Mouse (Mus musculus) liver, embryonic 16.5 days (tissue): ENCODE results near the gene Hck. TPM values are rescaled to one million over a fixed set of nuclear protein-coding genes. Genes with fewer than 3 reads are reported as not detected.

Experiments
- ATAC-seq: fragments of 200-750 bp; cut with Nextera tagmentation; 2 replicates; pipeline ENCODE4 v1.8.0; 2017; ENCODE audit warnings: low read depth, mild to moderate bottlenecking, moderate number of reproducible peaks, moderate library complexity
- H3K27ac ChIP-seq: fragments of 300-500 bp; sonication (generic); 2 replicates; pipeline ENCODE4 v1.5.1; 2014; ENCODE audit warnings: mild to moderate bottlenecking, low read length
- H3K27me3 ChIP-seq: fragments of 300-500 bp; sonication (generic); 2 replicates; pipeline ENCODE4 v1.6.1; 2014; ENCODE audit warnings: low read depth, low read length, mixed read lengths; ENCODE audit not compliant: control insufficient read depth, insufficient read depth
- H3K36me3 ChIP-seq: fragments of 300-500 bp; sonication (generic); 2 replicates; pipeline ENCODE4 v1.6.1; 2014; ENCODE audit warnings: mild to moderate bottlenecking; ENCODE audit not compliant: control insufficient read depth, insufficient read depth
- H3K4me1 ChIP-seq: fragments of 300-500 bp; sonication (generic); 2 replicates; pipeline ENCODE4 v1.6.1; 2014; ENCODE audit warnings: low read depth, low read length, mixed read lengths; ENCODE audit not compliant: control insufficient read depth
- H3K4me2 ChIP-seq: fragments of 300-500 bp; sonication (generic); 2 replicates; pipeline ENCODE4 v1.6.1; 2014; ENCODE audit warnings: low read depth, low read length, mixed read lengths
- H3K4me3 ChIP-seq: fragments of 300-500 bp; sonication (generic); 2 replicates; pipeline ENCODE4 v1.5.1; 2014; ENCODE audit warnings: low read depth, mild to moderate bottlenecking, low read length
- H3K9ac ChIP-seq: fragments of 300-500 bp; sonication (generic); 2 replicates; pipeline ENCODE4 v1.6.1; 2014; ENCODE audit warnings: low read depth, low read length
- H3K9me3 ChIP-seq: fragments of 300-500 bp; sonication (generic); replicated peaks from 2 replicates; pipeline ENCODE4 v1.6.1; 2016; ENCODE audit warnings: low read length; ENCODE audit not compliant: control insufficient read depth
- WGBS: fragments of 180-500 bp; shearing (Covaris S2); extraction: QIAGEN DNeasy Blood & Tissue Kit; methylation state at CpG from one replicate; pipeline ENCODE4 v1.1.7; 2014; ENCODE audit not compliant: insufficient replicate concordance; 5-methylcytosine and 5-hydroxymethylcytosine counted together
- polyA plus RNA-seq: library from polyadenylated mRNA; unstranded; fragments of >200 nt; fragmentation: Nextera tagmentation; extraction: Ambion mirVana; gene quantifications from 2 replicates; pipeline ENCODE4 v1.2.1, GENCODE M21; 2015

Gene Hck
- polyA plus RNA-seq, 1 experiment from 2014 or later, result 11.7 TPM

- H3K9me3 ChIP-seq, result no peaks in the 10 kb centered on the region
- H3K36me3 ChIP-seq, result no peaks in the 10 kb centered on the region
- no peaks in the 10 kb centered on the region for H3K4me1 ChIP-seq
- no peak overlapping the region for H3K9ac ChIP-seq
- ATAC-seq, result no peak
- H3K27ac ChIP-seq, result no peak overlapping the region
- H3K4me3 ChIP-seq, result no peak overlapping the region
- 52% methylated on average over 4 of the region's 4 CpGs for WGBS
- peaks cover 3% of the 10 kb centered on the region; the same call in 1 of the 2 replicates for H3K27me3 ChIP-seq
- H3K4me2 ChIP-seq, result no peak overlapping the region
These were observed 44.8 kb downstream of the Hck start for GRCm38 (mm10) chr2:153153033-153153450.

GRCm38 (mm10) chr2:153157270-153157669, 49.0 kb downstream of the Hck start:
- no peak overlapping the region for H3K9ac ChIP-seq
- ATAC-seq, result no peak
- no peak overlapping the region for H3K27ac ChIP-seq
- H3K4me2 ChIP-seq, result no peak overlapping the region
- 46% methylated on average over 1 of the region's 3 CpGs for WGBS
- peaks cover 3% of the 10 kb centered on the region; the same call in 1 of the 2 replicates for H3K27me3 ChIP-seq
- H3K4me3 ChIP-seq, result no peak overlapping the region
- H3K4me1 ChIP-seq, result peaks cover 5% of the 10 kb centered on the region
- no peaks in the 10 kb centered on the region for H3K36me3 ChIP-seq
- no peaks in the 10 kb centered on the region for H3K9me3 ChIP-seq

- Histone ChIP-seq H3K9me3 (no peaks in the 10 kb centered on the region), H3K27ac (no peak overlapping the region), H3K9ac (no peak overlapping the region), H3K4me1 (peaks cover 11% of the 10 kb centered on the region), H3K4me3 (no peak overlapping the region), H3K4me2 (no peak overlapping the region), H3K36me3 (no peaks in the 10 kb centered on the region), H3K27me3 (no peaks in the 10 kb centered on the region)
- 66% methylated on average over 5 of the region's 5 CpGs for WGBS
- no peak for ATAC-seq
These were observed 51.9 kb downstream of the Hck start for GRCm38 (mm10) chr2:153160133-153160532.

- H3K27me3 ChIP-seq, result no peaks in the 10 kb centered on the region
- peak within 1 kb of the TSS; percentile 81 for H3K27ac ChIP-seq
- H3K9me3 ChIP-seq, result no peaks in the 10 kb centered on the region
- H3K4me3 ChIP-seq, result peak within 1 kb of the TSS; percentile 90
- ATAC-seq, result peak; percentile 86
- WGBS, result 8% methylated on average over 34 of the region's 34 CpGs
- H3K36me3 ChIP-seq, result no peaks in the 10 kb centered on the region
- H3K4me2 ChIP-seq, result peak within 1 kb of the TSS; percentile 86
- H3K9ac ChIP-seq, result peak within 1 kb of the TSS; percentile 83
- peaks cover 11% of the 10 kb centered on the region for H3K4me1 ChIP-seq
These were observed 52.8 kb downstream of the Hck start, which contains the start of gene Tm9sf4 for GRCm38 (mm10) chr2:153160844-153161683. Gene Tm9sf4 (plus strand): TSS chr2:153161303.

GRCm38 (mm10) chr2:153161684-153162080, 53.4 kb downstream of the Hck start:
- ATAC-seq, result peak; percentile 25; the same call in 1 of the 2 replicates
- Histone ChIP-seq H3K9ac (peak overlapping the region; percentile 83), H3K27me3 (no peaks in the 10 kb centered on the region), H3K9me3 (no peaks in the 10 kb centered on the region), H3K36me3 (no peaks in the 10 kb centered on the region), H3K4me3 (peak overlapping the region; percentile 90), H3K4me2 (peak overlapping the region; percentile 86), H3K27ac (peak overlapping the region; percentile 81), H3K4me1 (peaks cover 11% of the 10 kb centered on the region)
- WGBS, result under 1% methylated on average over 16 of the region's 16 CpGs

- Histone ChIP-seq H3K4me3 (no peak overlapping the region), H3K27ac (no peak overlapping the region), H3K36me3 (no peaks in the 10 kb centered on the region), H3K9me3 (no peaks in the 10 kb centered on the region), H3K27me3 (no peaks in the 10 kb centered on the region), H3K4me1 (peaks cover 25% of the 10 kb centered on the region), H3K4me2 (no peak overlapping the region), H3K9ac (no peak overlapping the region)
- ATAC-seq, result no peak
- WGBS, result 74% methylated on average over 6 of the region's 6 CpGs
These were observed 58.9 kb downstream of the Hck start for GRCm38 (mm10) chr2:153167136-153167535.

- Histone ChIP-seq H3K9me3 (no peaks in the 10 kb centered on the region), H3K36me3 (no peaks in the 10 kb centered on the region), H3K4me3 (no peak overlapping the region), H3K27me3 (no peaks in the 10 kb centered on the region), H3K9ac (no peak overlapping the region), H3K4me1 (peaks cover 17% of the 10 kb centered on the region), H3K27ac (peak overlapping the region; percentile 32), H3K4me2 (0 out of 2 replicates have a peak overlapping the region, but pooled peaks have one; percentile 6)
- WGBS, result 32% methylated on average over 2 of the region's 2 CpGs
- ATAC-seq, result 0 out of 2 replicates have a peak, but pooled peaks have one; percentile 45
These were observed 60.0 kb downstream of the Hck start for GRCm38 (mm10) chr2:153168134-153168820.

- peak overlapping the region; percentile 49; the same call in 1 of the 2 replicates for H3K27ac ChIP-seq
- H3K27me3 ChIP-seq, result no peaks in the 10 kb centered on the region
- H3K36me3 ChIP-seq, result no peaks in the 10 kb centered on the region
- no peak overlapping the region for H3K4me3 ChIP-seq
- H3K4me1 ChIP-seq, result peaks cover 18% of the 10 kb centered on the region
- H3K4me2 ChIP-seq, result no peak overlapping the region
- WGBS, result 72% methylated on average over 9 of the region's 9 CpGs
- no peak overlapping the region for H3K9ac ChIP-seq
- H3K9me3 ChIP-seq, result no peaks in the 10 kb centered on the region
- ATAC-seq, result peak; percentile 70
These were observed 62.4 kb downstream of the Hck start for GRCm38 (mm10) chr2:153170490-153171224.
